Mouse (Mus musculus) hindbrain, embryonic 14.5 days (tissue): Measurements from ENCODE around the gene Prkcg. TPM values are rescaled to one million over a fixed set of nuclear protein-coding genes. Genes with fewer than 3 reads are reported as not detected.

Experiments
- ATAC-seq: fragments of 200-750 bp; cut with Nextera tagmentation; 2 replicates; pipeline ENCODE4 v1.8.0; 2017; ENCODE audit warnings: moderate number of reproducible peaks, mild to moderate bottlenecking, moderate TSS enrichment, moderate library complexity; ENCODE audit not compliant: low FRiP score
- DNase-seq: peaks from one replicate; pipeline ENCODE4 v3.0.0-alpha.2; 2015; ENCODE audit warnings: low spot score
- H3K27ac ChIP-seq: fragments of 300-500 bp; sonication (generic); 2 replicates; pipeline ENCODE4 v1.5.1; 2014; ENCODE audit warnings: mild to moderate bottlenecking, moderate library complexity
- H3K27me3 ChIP-seq: fragments of 300-500 bp; sonication (generic); 2 replicates; pipeline ENCODE4 v1.6.1; 2014; ENCODE audit warnings: mild to moderate bottlenecking, low read length, mixed read lengths; ENCODE audit not compliant: control insufficient read depth, insufficient read depth
- H3K36me3 ChIP-seq: fragments of 300-500 bp; sonication (generic); replicated peaks from 2 replicates; pipeline ENCODE4 v1.6.1; 2014; ENCODE audit not compliant: control insufficient read depth, insufficient read depth
- H3K4me1 ChIP-seq: fragments of 300-500 bp; sonication (generic); replicated peaks from 2 replicates; pipeline ENCODE4 v1.6.1; 2014; ENCODE audit warnings: antibody characterized with exemption, low read length, mixed read lengths; ENCODE audit not compliant: control insufficient read depth, insufficient read depth
- H3K4me2 ChIP-seq: fragments of 300-500 bp; sonication (generic); replicated peaks from 2 replicates; pipeline ENCODE4 v1.6.1; 2014; ENCODE audit warnings: mild to moderate bottlenecking, moderate library complexity
- H3K4me3 ChIP-seq: fragments of 300-500 bp; sonication (generic); replicated peaks from 2 replicates; pipeline ENCODE4 v1.5.1; 2014; ENCODE audit warnings: mild to moderate bottlenecking, low read length
- H3K9ac ChIP-seq: fragments of 300-500 bp; sonication (generic); 2 replicates; pipeline ENCODE4 v1.6.1; 2014
- H3K9me3 ChIP-seq: fragments of 300-500 bp; sonication (generic); 2 replicates; pipeline ENCODE4 v1.6.1; 2016; ENCODE audit warnings: low read length; ENCODE audit not compliant: control insufficient read depth
- WGBS: fragments of 180-500 bp; shearing (Covaris S2); extraction: QIAGEN DNeasy Blood & Tissue Kit; methylation state at CpG from one replicate; pipeline ENCODE4 v1.1.7; 2014; 5-methylcytosine and 5-hydroxymethylcytosine counted together
- polyA plus RNA-seq: library from polyadenylated mRNA; unstranded; fragments of >200 nt; fragmentation: Nextera tagmentation; extraction: Ambion mirVana; gene quantifications from 2 replicates; pipeline ENCODE4 v1.2.1, GENCODE M21; 2014

Prkcg gene
- polyA plus RNA-seq, 1 experiment from 2014 or later = 1.1 TPM

- WGBS = 97% methylated on average over 16 of the region's 16 CpGs
- no peaks in the 10 kb centered on the region for H3K9me3 ChIP-seq
- no peak overlapping the region for H3K4me3 ChIP-seq
- peaks cover 4% of the 10 kb centered on the region; the same call in 1 of the 2 replicates for H3K4me1 ChIP-seq
- peaks cover 16% of the 10 kb centered on the region for H3K27me3 ChIP-seq
- DNase-seq = no peak
- peaks cover 61% of the 10 kb centered on the region for H3K36me3 ChIP-seq
- no peak overlapping the region for H3K27ac ChIP-seq
- no peak overlapping the region for H3K9ac ChIP-seq
- ATAC-seq = no peak
- H3K4me2 ChIP-seq = no peak overlapping the region
Observed at GRCm38 (mm10) chr7:3296711-3297110, 7.7 kb downstream of the Prkcg start.

- DNase-seq (no peak), ATAC-seq (no peak)
- 53% methylated on average over 7 of the region's 7 CpGs for WGBS
- peaks cover 44% of the 10 kb centered on the region for H3K36me3 ChIP-seq
- peaks cover 43% of the 10 kb centered on the region for H3K27me3 ChIP-seq
- H3K27ac ChIP-seq = no peak overlapping the region
- H3K9me3 ChIP-seq = no peaks in the 10 kb centered on the region
- H3K4me2 ChIP-seq = no peak overlapping the region
- no peak overlapping the region for H3K9ac ChIP-seq
- no peak overlapping the region for H3K4me3 ChIP-seq
- H3K4me1 ChIP-seq = peaks cover 20% of the 10 kb centered on the region
Observed at GRCm38 (mm10) chr7:3299941-3300617, 11.1 kb downstream of the Prkcg start.

- Histone ChIP-seq H3K36me3 (peaks cover 34% of the 10 kb centered on the region), H3K4me3 (no peak overlapping the region), H3K27ac (no peak overlapping the region), H3K4me2 (no peak overlapping the region), H3K9me3 (no peaks in the 10 kb centered on the region), H3K27me3 (peaks cover 47% of the 10 kb centered on the region), H3K9ac (no peak overlapping the region), H3K4me1 (peaks cover 20% of the 10 kb centered on the region)
- WGBS = 71% methylated on average over 8 of the region's 8 CpGs
- ATAC-seq (no peak), DNase-seq (no peak)
Observed at GRCm38 (mm10) chr7:3300891-3301627, 12.1 kb downstream of the Prkcg start.

- H3K9me3 ChIP-seq = no peaks in the 10 kb centered on the region
- H3K4me2 ChIP-seq = peak overlapping the region; percentile 72
- H3K27me3 ChIP-seq = peaks cover 50% of the 10 kb centered on the region
- H3K36me3 ChIP-seq = peaks cover 26% of the 10 kb centered on the region
- H3K4me1 ChIP-seq = peaks cover 20% of the 10 kb centered on the region
- H3K4me3 ChIP-seq = peak overlapping the region; percentile 11
- 10% methylated on average over 33 of the region's 33 CpGs for WGBS
- DNase-seq (no peak), ATAC-seq (peak; percentile 13; the same call in 1 of the 2 replicates)
- no peak overlapping the region for H3K27ac ChIP-seq
- H3K9ac ChIP-seq = peak overlapping the region; percentile 6; the same call in 1 of the 2 replicates
Observed at GRCm38 (mm10) chr7:3301628-3302555, 12.9 kb downstream of the Prkcg start.

GRCm38 (mm10) chr7:3302556-3303275 lies 13.7 kb downstream of the Prkcg start:
- peaks cover 50% of the 10 kb centered on the region for H3K27me3 ChIP-seq
- no peaks in the 10 kb centered on the region for H3K9me3 ChIP-seq
- H3K27ac ChIP-seq = no peak overlapping the region
- peak overlapping the region; percentile 72 for H3K4me2 ChIP-seq
- peak; percentile 50 for DNase-seq
- H3K4me3 ChIP-seq = peak overlapping the region; percentile 34
- peaks cover 20% of the 10 kb centered on the region for H3K4me1 ChIP-seq
- ATAC-seq = no peak
- WGBS = 4% methylated on average over 16 of the region's 16 CpGs
- H3K9ac ChIP-seq = peak overlapping the region; percentile 37
- peaks cover 18% of the 10 kb centered on the region for H3K36me3 ChIP-seq

GRCm38 (mm10) chr7:3303276-3303781 lies 14.3 kb downstream of the Prkcg start:
- peak; percentile 75 for ATAC-seq
- H3K27ac ChIP-seq = no peak overlapping the region
- H3K9me3 ChIP-seq = no peaks in the 10 kb centered on the region
- peak overlapping the region; percentile 72 for H3K4me2 ChIP-seq
- peak overlapping the region; percentile 34 for H3K4me3 ChIP-seq
- no peak for DNase-seq
- under 1% methylated on average over 27 of the region's 29 CpGs for WGBS
- peaks cover 20% of the 10 kb centered on the region for H3K4me1 ChIP-seq
- peaks cover 50% of the 10 kb centered on the region for H3K27me3 ChIP-seq
- peak overlapping the region; percentile 37 for H3K9ac ChIP-seq
- peaks cover 12% of the 10 kb centered on the region; the same call in 1 of the 2 replicates for H3K36me3 ChIP-seq

- DNase-seq = no peak
- Histone ChIP-seq H3K4me2 (peak overlapping the region; percentile 72), H3K9me3 (no peaks in the 10 kb centered on the region), H3K36me3 (peaks cover 9% of the 10 kb centered on the region; the same call in 1 of the 2 replicates), H3K9ac (peak overlapping the region; percentile 37), H3K4me3 (peak overlapping the region; percentile 34), H3K4me1 (peaks cover 20% of the 10 kb centered on the region), H3K27ac (no peak overlapping the region), H3K27me3 (peaks cover 50% of the 10 kb centered on the region)
- ATAC-seq = no peak
- 3% methylated on average over 12 of the region's 12 CpGs for WGBS
Observed at GRCm38 (mm10) chr7:3303789-3304188, 14.8 kb downstream of the Prkcg start.

- ATAC-seq (peak; percentile 44; the same call in 1 of the 2 replicates), DNase-seq (no peak)
- H3K4me2 ChIP-seq = peak overlapping the region; percentile 72
- WGBS = 3% methylated on average over 10 of the region's 10 CpGs
- peak overlapping the region; percentile 37 for H3K9ac ChIP-seq
- H3K36me3 ChIP-seq = peaks cover 8% of the 10 kb centered on the region; the same call in 1 of the 2 replicates
- H3K4me3 ChIP-seq = peak overlapping the region; percentile 34
- H3K4me1 ChIP-seq = peaks cover 20% of the 10 kb centered on the region
- no peak overlapping the region for H3K27ac ChIP-seq
- H3K27me3 ChIP-seq = peaks cover 50% of the 10 kb centered on the region
- no peaks in the 10 kb centered on the region for H3K9me3 ChIP-seq
Observed at GRCm38 (mm10) chr7:3304298-3304697, 15.3 kb downstream of the Prkcg start.
